Mouse (Mus musculus) midbrain, embryonic 13.5 days (tissue): Measurements from ENCODE around the gene Zfp804b. TPM values are rescaled to one million over a fixed set of nuclear protein-coding genes. Genes with fewer than 3 reads are reported as not detected.
A peak's percentile ranks its signal among the peaks of the same experiment; 100 is the strongest.

Experiments used
- ATAC-seq: fragments of 200-750 bp; cut with Nextera tagmentation; 2 replicates; pipeline ENCODE4 v1.8.0; 2017; ENCODE audit warnings: mild to moderate bottlenecking, moderate TSS enrichment, moderate library complexity
- H3K27ac ChIP-seq: fragments of 300-500 bp; sonication (generic); 2 replicates; pipeline ENCODE4 v1.5.1; 2015; ENCODE audit warnings: inconsistent platforms, mild to moderate bottlenecking, moderate library complexity
- H3K27me3 ChIP-seq: fragments of 300-500 bp; sonication (generic); 2 replicates; pipeline ENCODE4 v1.6.1; 2015; ENCODE audit warnings: mild to moderate bottlenecking, inconsistent platforms
- H3K36me3 ChIP-seq: fragments of 300-500 bp; sonication (generic); 2 replicates; pipeline ENCODE4 v1.6.1; 2015; ENCODE audit warnings: mild to moderate bottlenecking, inconsistent platforms
- H3K4me1 ChIP-seq: fragments of 300-500 bp; sonication (generic); replicated peaks from 2 replicates; pipeline ENCODE4 v1.6.1; 2015; ENCODE audit warnings: inconsistent platforms
- H3K4me2 ChIP-seq: fragments of 300-500 bp; sonication (generic); replicated peaks from 2 replicates; pipeline ENCODE4 v1.6.1; 2015; ENCODE audit warnings: moderate library complexity, mild to moderate bottlenecking, inconsistent platforms
- H3K4me3 ChIP-seq: fragments of 300-500 bp; sonication (generic); replicated peaks from 2 replicates; pipeline ENCODE4 v1.5.1; 2015; ENCODE audit warnings: mild to moderate bottlenecking, inconsistent platforms
- H3K9ac ChIP-seq: fragments of 300-500 bp; sonication (generic); replicated peaks from 2 replicates; pipeline ENCODE4 v1.6.1; 2015; ENCODE audit warnings: mild to moderate bottlenecking, inconsistent platforms
- H3K9me3 ChIP-seq: fragments of 300-500 bp; sonication (generic); 2 replicates; pipeline ENCODE4 v1.6.1; 2016; ENCODE audit warnings: mild to moderate bottlenecking, inconsistent platforms
- WGBS: fragments of 180-500 bp; shearing (Covaris S2); methylation state at CpG from one replicate; pipeline ENCODE4 v1.1.7; 2015; 5-methylcytosine and 5-hydroxymethylcytosine counted together
- polyA plus RNA-seq: library from polyadenylated mRNA; unstranded; fragments of >200 nt; fragmentation: Nextera tagmentation; extraction: Ambion mirVana; gene quantifications from 2 replicates; pipeline ENCODE4 v1.2.1, GENCODE M21; 2015

The Zfp804b gene
- polyA plus RNA-seq, 1 experiment from 2014 or later = 1.4 TPM

GRCm38 (mm10) chr5:7073936-7074631 lies 270.5 kb downstream of the Zfp804b start:
- Histone ChIP-seq H3K27ac (no peak overlapping the region), H3K27me3 (no peaks in the 10 kb centered on the region), H3K9ac (no peak overlapping the region), H3K4me3 (no peak overlapping the region), H3K4me2 (no peak overlapping the region), H3K9me3 (no peaks in the 10 kb centered on the region), H3K4me1 (no peaks in the 10 kb centered on the region), H3K36me3 (no peaks in the 10 kb centered on the region)
- ATAC-seq = 0 out of 2 replicates have a peak, but pooled peaks have one; percentile 40
- WGBS = 20% methylated on average over 1 of the region's 1 CpGs

- Histone ChIP-seq H3K4me1 (no peaks in the 10 kb centered on the region), H3K36me3 (no peaks in the 10 kb centered on the region), H3K4me2 (no peak overlapping the region), H3K27ac (no peak overlapping the region), H3K27me3 (no peaks in the 10 kb centered on the region), H3K9ac (no peak overlapping the region), H3K4me3 (no peak overlapping the region), H3K9me3 (no peaks in the 10 kb centered on the region)
- no peak for ATAC-seq
- WGBS = 22% methylated on average over 3 of the region's 3 CpGs
Observed at GRCm38 (mm10) chr5:7007468-7007867, 337.1 kb downstream of the Zfp804b start.

- Histone ChIP-seq H3K27me3 (no peaks in the 10 kb centered on the region), H3K27ac (no peak overlapping the region), H3K9ac (no peak overlapping the region), H3K4me2 (no peak overlapping the region), H3K4me3 (no peak overlapping the region), H3K9me3 (no peaks in the 10 kb centered on the region), H3K4me1 (no peaks in the 10 kb centered on the region), H3K36me3 (no peaks in the 10 kb centered on the region)
- no peak for ATAC-seq
- WGBS = 95% methylated on average over 4 of the region's 4 CpGs
Observed at GRCm38 (mm10) chr5:6983993-6984392, 360.6 kb downstream of the Zfp804b start.

GRCm38 (mm10) chr5:6934837-6935236 lies 409.7 kb downstream of the Zfp804b start:
- Histone ChIP-seq H3K27ac (no peak overlapping the region), H3K4me3 (no peak overlapping the region), H3K9ac (no peak overlapping the region), H3K4me2 (no peak overlapping the region), H3K9me3 (no peaks in the 10 kb centered on the region), H3K36me3 (no peaks in the 10 kb centered on the region), H3K27me3 (no peaks in the 10 kb centered on the region), H3K4me1 (no peaks in the 10 kb centered on the region)
- 84% methylated on average over 1 of the region's 1 CpGs for WGBS
- no peak for ATAC-seq

GRCm38 (mm10) chr5:6911290-6911689 lies 433.3 kb downstream of the Zfp804b start:
- Histone ChIP-seq H3K4me1 (no peaks in the 10 kb centered on the region), H3K27me3 (no peaks in the 10 kb centered on the region), H3K4me3 (no peak overlapping the region), H3K4me2 (no peak overlapping the region), H3K9me3 (no peaks in the 10 kb centered on the region), H3K27ac (no peak overlapping the region), H3K9ac (no peak overlapping the region), H3K36me3 (no peaks in the 10 kb centered on the region)
- 80% methylated on average over 3 of the region's 3 CpGs for WGBS
- no peak for ATAC-seq

- Histone ChIP-seq H3K4me2 (no peak overlapping the region), H3K9me3 (no peaks in the 10 kb centered on the region), H3K9ac (no peak overlapping the region), H3K4me3 (no peak overlapping the region), H3K4me1 (no peaks in the 10 kb centered on the region), H3K36me3 (no peaks in the 10 kb centered on the region), H3K27me3 (no peaks in the 10 kb centered on the region), H3K27ac (no peak overlapping the region)
- no peak for ATAC-seq
Observed at GRCm38 (mm10) chr5:6881396-6881795, 463.2 kb downstream of the Zfp804b start.

- H3K4me2 ChIP-seq = no peak overlapping the region
- 86% methylated on average over 6 of the region's 6 CpGs for WGBS
- H3K9me3 ChIP-seq = no peaks in the 10 kb centered on the region
- ATAC-seq = no peak
- H3K27ac ChIP-seq = no peak overlapping the region
- H3K36me3 ChIP-seq = no peaks in the 10 kb centered on the region
- no peaks in the 10 kb centered on the region for H3K27me3 ChIP-seq
- H3K9ac ChIP-seq = no peak overlapping the region
- H3K4me1 ChIP-seq = no peaks in the 10 kb centered on the region
- H3K4me3 ChIP-seq = no peak overlapping the region
Observed at GRCm38 (mm10) chr5:6871566-6871965, 473.0 kb downstream of the Zfp804b start.

- Histone ChIP-seq H3K9ac (no peak overlapping the region), H3K9me3 (no peaks in the 10 kb centered on the region), H3K27ac (no peak overlapping the region), H3K4me1 (no peaks in the 10 kb centered on the region), H3K36me3 (no peaks in the 10 kb centered on the region), H3K4me2 (no peak overlapping the region), H3K27me3 (no peaks in the 10 kb centered on the region), H3K4me3 (no peak overlapping the region)
- ATAC-seq = no peak
Observed at GRCm38 (mm10) chr5:6870970-6871369, 473.6 kb downstream of the Zfp804b start.

- WGBS = 74% methylated on average over 2 of the region's 2 CpGs
- Histone ChIP-seq H3K27me3 (no peaks in the 10 kb centered on the region), H3K4me3 (no peak overlapping the region), H3K4me2 (no peak overlapping the region), H3K9ac (no peak overlapping the region), H3K36me3 (no peaks in the 10 kb centered on the region), H3K27ac (no peak overlapping the region), H3K4me1 (no peaks in the 10 kb centered on the region), H3K9me3 (no peaks in the 10 kb centered on the region)
- no peak for ATAC-seq
Observed at GRCm38 (mm10) chr5:6795396-6795795, 549.2 kb downstream of the Zfp804b start.

GRCm38 (mm10) chr5:6769357-6769892 lies 575.1 kb downstream of the Zfp804b start:
- no peaks in the 10 kb centered on the region for H3K36me3 ChIP-seq
- 75% methylated on average over 6 of the region's 6 CpGs for WGBS
- no peak for ATAC-seq

More at GRCm38 (mm10) chr5:6769357-6769892, 575.1 kb downstream of the Zfp804b start:
- no peak overlapping the region for H3K4me3 ChIP-seq
- no peak overlapping the region for H3K4me2 ChIP-seq
- H3K9ac ChIP-seq = no peak overlapping the region
- H3K9me3 ChIP-seq = no peaks in the 10 kb centered on the region
- no peaks in the 10 kb centered on the region for H3K27me3 ChIP-seq
- no peak overlapping the region for H3K27ac ChIP-seq
- H3K4me1 ChIP-seq = no peaks in the 10 kb centered on the region

Other genes starting within 250 kb of the Zfp804b start
- 0.46 and 1.2 TPM in 2 replicates for gene Tex47, start 40.6 kb downstream of the Zfp804b start, polyA plus RNA-seq